Mouse (Mus musculus): ENCODE data around the gene Ctla4. TPM values are rescaled to one million over a fixed set of nuclear protein-coding genes. Genes with fewer than 3 reads are reported as not detected.

Gene Ctla4
- total RNA-seq, 1 experiment = not detected

GRCm38 (mm10) chr1:60898127-60898932, 11.5 kb downstream of the Ctla4 start:
- no peak for DNase-seq (ENCODE audit: low read depth, low spot score)
- in situ Hi-C loops (cut with MboI; ENCODE audit: low sequenced_read_pairs in 2 of 2, unreplicated experiment in 2 of 2) = no loop called here
- TF ChIP-seq ZC3H11A (IDR thresholded peaks at IDR 0.05; ENCODE audit: borderline replicate concordance, low read depth, low read length) (no peak), ZNF384 (IDR thresholded peaks at IDR 0.05; ENCODE audit: low read depth, low read length) (no peak), CHD2 (IDR thresholded peaks at IDR 0.05; ENCODE audit: low read depth, low read length) (no peak), MAFK (IDR thresholded peaks at IDR 0.05; ENCODE audit: insufficient read depth, low read depth, low read length) (no peak), HCFC1 (IDR thresholded peaks at IDR 0.05; ENCODE audit: borderline replicate concordance, insufficient read depth, low read length) (no peak)
- H3K36me3 ChIP-seq (ENCODE audit: control insufficient read depth, insufficient read depth, low read length, poor library complexity, severe bottlenecking) = no peaks in the 10 kb centered on the region
- H3K9me3 ChIP-seq (ENCODE audit: control insufficient read depth, insufficient read depth, low read depth, low read length) = no peaks in the 10 kb centered on the region
- H3K4me3 ChIP-seq (ENCODE audit: insufficient read depth in 1 of 2, low read depth in 1 of 2, low read length in 2 of 2, poor library complexity in 1 of 2, severe bottlenecking in 1 of 2) = no peak overlapping the region
- no peak overlapping the region for H3K27ac ChIP-seq (ENCODE audit: insufficient read depth, low read depth, low read length, poor library complexity, severe bottlenecking)
- H3K4me1 ChIP-seq (ENCODE audit: control insufficient read depth in 2 of 2, insufficient read depth in 2 of 2, low read length in 2 of 2, poor library complexity in 1 of 2) = no peaks in the 10 kb centered on the region
- H3K9ac ChIP-seq (ENCODE audit: insufficient read depth, low read depth, low read length, poor library complexity, severe bottlenecking) = no peak overlapping the region

DNA sequence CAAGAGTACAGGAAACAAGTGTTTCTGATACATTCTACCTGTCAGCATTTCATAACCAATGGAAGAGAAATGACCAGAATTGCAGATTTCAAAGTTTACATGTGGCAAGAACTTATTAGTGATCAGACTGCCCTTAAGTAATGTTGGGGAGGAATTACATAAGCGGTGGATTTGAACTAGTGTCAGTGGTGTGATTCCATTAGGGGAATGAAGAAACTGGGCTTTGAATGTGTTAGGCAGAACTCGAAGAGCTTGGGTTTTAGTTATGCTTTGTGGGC, 12.1 kb downstream of the Ctla4 start:
- Histone ChIP-seq H3K36me3 (ENCODE audit: control insufficient read depth, insufficient read depth, low read length, poor library complexity, severe bottlenecking) (no peaks in the 10 kb centered on the region), H3K9me3 (ENCODE audit: control insufficient read depth, insufficient read depth, low read depth, low read length) (no peaks in the 10 kb centered on the region), H3K4me1 (ENCODE audit: control insufficient read depth in 2 of 2, insufficient read depth in 2 of 2, low read length in 2 of 2, poor library complexity in 1 of 2) (no peaks in the 10 kb centered on the region), H3K27ac (ENCODE audit: insufficient read depth, low read depth, low read length, poor library complexity, severe bottlenecking) (no peak overlapping the region), H3K4me3 (ENCODE audit: insufficient read depth in 1 of 2, low read depth in 1 of 2, low read length in 2 of 2, poor library complexity in 1 of 2, severe bottlenecking in 1 of 2) (no peak overlapping the region), H3K9ac (ENCODE audit: insufficient read depth, low read depth, low read length, poor library complexity, severe bottlenecking) (no peak overlapping the region)
- no peak for TF ChIP-seq CHD2 (IDR thresholded peaks at IDR 0.05; ENCODE audit: low read depth, low read length)
- no peak for TF ChIP-seq ZNF384 (IDR thresholded peaks at IDR 0.05; ENCODE audit: low read depth, low read length)
- TF ChIP-seq ZC3H11A (IDR thresholded peaks at IDR 0.05; ENCODE audit: borderline replicate concordance, low read depth, low read length) = no peak
- TF ChIP-seq MAFK (IDR thresholded peaks at IDR 0.05; ENCODE audit: insufficient read depth, low read depth, low read length) = no peak
- TF ChIP-seq HCFC1 (IDR thresholded peaks at IDR 0.05; ENCODE audit: borderline replicate concordance, insufficient read depth, low read length) = no peak
- in situ Hi-C loops (cut with MboI; ENCODE audit: low sequenced_read_pairs in 2 of 2, unreplicated experiment in 2 of 2) = no loop called here
- DNase-seq (ENCODE audit: low read depth, low spot score) = no peak

DNA sequence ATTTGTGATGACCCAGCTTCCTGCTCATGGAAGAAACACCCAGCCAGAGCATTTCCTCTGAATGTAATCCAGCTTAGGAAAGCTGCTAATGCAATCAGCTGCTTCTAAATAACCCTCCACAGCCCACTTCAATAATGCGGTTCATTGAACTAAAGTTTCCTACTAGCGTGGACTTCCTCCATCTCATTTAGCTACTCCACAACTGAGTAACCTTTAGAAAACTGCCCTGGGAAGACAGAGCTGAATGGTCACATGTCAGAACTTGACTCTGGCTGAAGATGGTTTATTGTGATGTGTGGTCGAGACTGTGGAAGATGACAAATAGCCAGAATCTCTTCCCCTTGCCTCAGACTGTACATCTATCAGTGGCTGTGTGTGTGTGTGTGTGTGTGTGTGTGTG, 12.4 kb downstream of the Ctla4 start:
- Histone ChIP-seq H3K9me3 (ENCODE audit: control insufficient read depth, insufficient read depth, low read depth, low read length) (no peaks in the 10 kb centered on the region), H3K4me1 (ENCODE audit: control insufficient read depth in 2 of 2, insufficient read depth in 2 of 2, low read length in 2 of 2, poor library complexity in 1 of 2) (no peaks in the 10 kb centered on the region), H3K36me3 (ENCODE audit: control insufficient read depth, insufficient read depth, low read length, poor library complexity, severe bottlenecking) (no peaks in the 10 kb centered on the region), H3K9ac (ENCODE audit: insufficient read depth, low read depth, low read length, poor library complexity, severe bottlenecking) (no peak overlapping the region), H3K27ac (ENCODE audit: insufficient read depth, low read depth, low read length, poor library complexity, severe bottlenecking) (no peak overlapping the region), H3K4me3 (ENCODE audit: insufficient read depth in 1 of 2, low read depth in 1 of 2, low read length in 2 of 2, poor library complexity in 1 of 2, severe bottlenecking in 1 of 2) (no peak overlapping the region)
- DNase-seq (ENCODE audit: low read depth, low spot score) = no peak
- in situ Hi-C loops (cut with MboI; ENCODE audit: low sequenced_read_pairs in 2 of 2, unreplicated experiment in 2 of 2) = no loop called here
- TF ChIP-seq HCFC1 (IDR thresholded peaks at IDR 0.05; ENCODE audit: borderline replicate concordance, insufficient read depth, low read length) = no peak
- TF ChIP-seq CHD2 (IDR thresholded peaks at IDR 0.05; ENCODE audit: low read depth, low read length) = no peak
- TF ChIP-seq ZC3H11A (IDR thresholded peaks at IDR 0.05; ENCODE audit: borderline replicate concordance, low read depth, low read length) = no peak
- TF ChIP-seq MAFK (IDR thresholded peaks at IDR 0.05; ENCODE audit: insufficient read depth, low read depth, low read length) = no peak
- TF ChIP-seq ZNF384 (IDR thresholded peaks at IDR 0.05; ENCODE audit: low read depth, low read length) = no peak

GRCm38 (mm10) chr1:60902547-60902946, 15.7 kb downstream of the Ctla4 start:
- Histone ChIP-seq H3K27ac (ENCODE audit: insufficient read depth, low read depth, low read length, poor library complexity, severe bottlenecking) (no peak overlapping the region), H3K9me3 (ENCODE audit: control insufficient read depth, insufficient read depth, low read depth, low read length) (no peaks in the 10 kb centered on the region), H3K4me3 (ENCODE audit: insufficient read depth in 1 of 2, low read depth in 1 of 2, low read length in 2 of 2, poor library complexity in 1 of 2, severe bottlenecking in 1 of 2) (no peak overlapping the region), H3K36me3 (ENCODE audit: control insufficient read depth, insufficient read depth, low read length, poor library complexity, severe bottlenecking) (no peaks in the 10 kb centered on the region), H3K4me1 (ENCODE audit: control insufficient read depth in 2 of 2, insufficient read depth in 2 of 2, low read length in 2 of 2, poor library complexity in 1 of 2) (no peaks in the 10 kb centered on the region), H3K9ac (ENCODE audit: insufficient read depth, low read depth, low read length, poor library complexity, severe bottlenecking) (no peak overlapping the region)
- no peak for DNase-seq (ENCODE audit: low read depth, low spot score)
- TF ChIP-seq ZNF384 (IDR thresholded peaks at IDR 0.05; ENCODE audit: low read depth, low read length) (no peak), HCFC1 (IDR thresholded peaks at IDR 0.05; ENCODE audit: borderline replicate concordance, insufficient read depth, low read length) (no peak), ZC3H11A (IDR thresholded peaks at IDR 0.05; ENCODE audit: borderline replicate concordance, low read depth, low read length) (no peak), MAFK (IDR thresholded peaks at IDR 0.05; ENCODE audit: insufficient read depth, low read depth, low read length) (no peak), CHD2 (IDR thresholded peaks at IDR 0.05; ENCODE audit: low read depth, low read length) (no peak)
- in situ Hi-C loops (cut with MboI; ENCODE audit: low sequenced_read_pairs in 2 of 2, unreplicated experiment in 2 of 2) = no loop called here

All from ES-E14 (cell line).